ENCODE assay signal across 16 mouse cellular contexts in genomic region chr2:129435154-129435553, GRCm38 (mm10).
DNase-seq lines count a peak whose midpoint lies in the region; ATAC-seq and TF ChIP-seq lines count a peak whose summit lies in the region.
"Had no signal": no experiment of that assay in that cellular context is flagged by ENCODE, and none has a peak within 500 bp of the region (broad histone marks: within the 10 kb centered on the region; RNA-seq: fewer than 3 reads in every experiment).

No protein-coding gene starts in this region.

- no peaks in the 10 kb centered on the region for H3K36me3 ChIP-seq in intestine, postnatal 0 days (ENCODE audit: control insufficient read depth, insufficient read depth)
- no peaks in the 10 kb centered on the region for H3K36me3 ChIP-seq in intestine, embryonic 15.5 days
- no peaks in the 10 kb centered on the region for H3K36me3 ChIP-seq in midbrain, postnatal 0 days (ENCODE audit: insufficient read depth, low read length)
- H3K36me3 ChIP-seq in midbrain, embryonic 16.5 days (ENCODE audit: control insufficient read depth, insufficient read depth, low read length): no peaks in the 10 kb centered on the region

- H3K27me3 ChIP-seq in cerebellum, adult 2 months (ENCODE audit: control insufficient read depth, insufficient read depth, low read length): no peaks in the 10 kb centered on the region
- H3K27me3 ChIP-seq in intestine, postnatal 0 days (replicated peaks; ENCODE audit: control insufficient read depth, insufficient read depth, low read length): 0 out of 2 replicates have a peak, but pooled peaks cover 2% of the 10 kb centered on the region
- H3K27me3 ChIP-seq in intestine, embryonic 15.5 days (replicated peaks): no peaks in the 10 kb centered on the region
- no peaks in the 10 kb centered on the region for H3K27me3 ChIP-seq in midbrain, postnatal 0 days (ENCODE audit: insufficient read depth, low read length)
- no peaks in the 10 kb centered on the region for H3K27me3 ChIP-seq in midbrain, embryonic 16.5 days (ENCODE audit: control insufficient read depth, insufficient read depth, low read depth, low read length)

- no peaks in the 10 kb centered on the region for H3K9me3 ChIP-seq in intestine, postnatal 0 days (ENCODE audit: control insufficient read depth)
- no peaks in the 10 kb centered on the region for H3K9me3 ChIP-seq in intestine, embryonic 15.5 days
- no peaks in the 10 kb centered on the region for H3K9me3 ChIP-seq in midbrain, postnatal 0 days (ENCODE audit: low read length)
- no peaks in the 10 kb centered on the region for H3K9me3 ChIP-seq in midbrain, embryonic 16.5 days (replicated peaks; ENCODE audit: control insufficient read depth, low read length, poor library complexity, severe bottlenecking)

- H3K4me1 ChIP-seq in cerebellum, adult 2 months (ENCODE audit: control insufficient read depth, insufficient read depth, low read length): no peaks in the 10 kb centered on the region
- no peaks in the 10 kb centered on the region for H3K4me1 ChIP-seq in intestine, postnatal 0 days (replicated peaks; ENCODE audit: control insufficient read depth, insufficient read depth, low read length)
- H3K4me1 ChIP-seq in intestine, embryonic 15.5 days (replicated peaks): no peaks in the 10 kb centered on the region
- no peaks in the 10 kb centered on the region for H3K4me1 ChIP-seq in midbrain, postnatal 0 days (ENCODE audit: insufficient read depth, low read length)
- H3K4me1 ChIP-seq in midbrain, embryonic 16.5 days (ENCODE audit: control insufficient read depth, insufficient read depth, low read length): no peaks in the 10 kb centered on the region

- WGBS in cerebellum, adult 2 months: 16% methylated on average over 1 of the region's 1 CpGs
- WGBS in intestine, postnatal 0 days: 54% methylated on average over 1 of the region's 1 CpGs
- WGBS in intestine, embryonic 15.5 days: 67% methylated on average over 1 of the region's 1 CpGs
- 61% methylated on average over 1 of the region's 1 CpGs for WGBS in midbrain, postnatal 0 days
- 62% methylated on average over 1 of the region's 1 CpGs for whole genome bisulfite sequencing in midbrain, embryonic 16.5 days

- no peak overlapping the region for H3K4me3 ChIP-seq in cerebellum, adult 2 months (replicated peaks; ENCODE audit: insufficient read depth, low read depth, low read length)
- H3K4me3 ChIP-seq in intestine, postnatal 0 days (ENCODE audit: low read depth, low read length): no peak overlapping the region
- H3K4me3 ChIP-seq in intestine, embryonic 15.5 days (replicated peaks): no peak overlapping the region
- H3K4me3 ChIP-seq in midbrain, postnatal 0 days (ENCODE audit: low read depth, low read length): no peak overlapping the region
- no peak overlapping the region for H3K4me3 ChIP-seq in midbrain, embryonic 16.5 days (ENCODE audit: low read depth, low read length)
- H3K4me3 ChIP-seq: myocyte had no signal

- no peak for DNase-seq in cerebellum, adult 2 months
- DNase-seq in cerebellum, postnatal 25 days: no peak
- DNase-seq in midbrain, postnatal 0 days (ENCODE audit: low spot score): peak; percentile 17
- no peak for DNase-seq in frontal cortex, postnatal 25 days (ENCODE audit: low spot score in 2 of 2)
- DNase-seq in gastrocnemius, postnatal 14 days: no peak
- DNase-seq: adrenal gland, adult 8-10 months; B cell, adult 2 months; cerebellum, adult 9-11 months; heart, postnatal 4 days; kidney, adult 8-10 months; thymus, adult 2 months had no signal

- 0 out of 2 replicates have a peak, but pooled peaks have one; percentile 8 for TF ChIP-seq CTCF in cerebellum, adult 2 months (IDR thresholded peaks at IDR 0.05; ENCODE audit: borderline replicate concordance, insufficient read depth, low read depth, low read length)
- peak; percentile 44 for TF ChIP-seq CTCF in intestine, postnatal 0 days (IDR thresholded peaks at IDR 0.05; ENCODE audit: low read depth)
- peak; percentile 68 for TF ChIP-seq CTCF in midbrain, postnatal 0 days (IDR thresholded peaks at IDR 0.05)

- intact Hi-C loops in gastrocnemius, postnatal 14 days (cut with DNase I; ENCODE audit: low total_unique reads): no loop called here

- no peak for ATAC-seq in intestine, postnatal 0 days
- no peak for ATAC-seq in intestine, embryonic 15.5 days
- ATAC-seq in midbrain, postnatal 0 days (ENCODE audit: low FRiP score): no peak
- no peak for ATAC-seq in midbrain, embryonic 16.5 days

- H3K27ac ChIP-seq in cerebellum, adult 2 months (ENCODE audit: insufficient read depth, low read length): no peak overlapping the region
- no peak overlapping the region for H3K27ac ChIP-seq in intestine, postnatal 0 days (ENCODE audit: low read depth, low read length)
- no peak overlapping the region for H3K27ac ChIP-seq in intestine, embryonic 15.5 days
- H3K27ac ChIP-seq in midbrain, postnatal 0 days (ENCODE audit: low read depth, low read length): no peak overlapping the region
- no peak overlapping the region for H3K27ac ChIP-seq in midbrain, embryonic 16.5 days (ENCODE audit: low read length)
- H3K27ac ChIP-seq: macrophage had no signal

- TF ChIP-seq POLR2A in cerebellum, adult 2 months (IDR thresholded peaks at IDR 0.05; ENCODE audit: borderline replicate concordance, insufficient read depth, low read length): no peak

- H3K9ac ChIP-seq in intestine, postnatal 0 days (ENCODE audit: low read depth, low read length): no peak overlapping the region
- H3K9ac ChIP-seq in intestine, embryonic 15.5 days: no peak overlapping the region
- no peak overlapping the region for H3K9ac ChIP-seq in midbrain, postnatal 0 days (replicated peaks; ENCODE audit: low read length, poor library complexity, severe bottlenecking)
- no peak overlapping the region for H3K9ac ChIP-seq in midbrain, embryonic 16.5 days (ENCODE audit: low read depth, low read length)

- H3K4me2 ChIP-seq in intestine, postnatal 0 days (replicated peaks; ENCODE audit: low read depth): no peak overlapping the region
- H3K4me2 ChIP-seq in intestine, embryonic 15.5 days (replicated peaks): no peak overlapping the region
- no peak overlapping the region for H3K4me2 ChIP-seq in midbrain, postnatal 0 days (ENCODE audit: low read depth, low read length, poor library complexity, severe bottlenecking)
- H3K4me2 ChIP-seq in midbrain, embryonic 16.5 days (ENCODE audit: low read length): no peak overlapping the region

Comparison
In these comparisons a context has a peak if more than half of its experiments do, and no peak if none do; other contexts are left out.
1. CTCF ChIP-seq: peak in every context shown above with its lines; median percentile 68 in midbrain, postnatal 0 days; 44 in intestine, postnatal 0 days; 8 in cerebellum, adult 2 months.